Mouse (Mus musculus) ES-E14 (cell line): Measurements from ENCODE around the gene Anpep.

Experiments used
- CHD2 ChIP-seq: IDR thresholded peaks from 2 replicates; pipeline ENCODE4 v1.6.1; 2014; ENCODE audit warnings: mild to moderate bottlenecking, low read depth, low read length, inconsistent platforms
- HCFC1 ChIP-seq: IDR thresholded peaks from 2 replicates; pipeline ENCODE4 v1.6.1; 2012; ENCODE audit warnings: low read length, inconsistent platforms, borderline replicate concordance; ENCODE audit not compliant: insufficient read depth
- MAFK ChIP-seq: IDR thresholded peaks from 2 replicates; pipeline ENCODE4 v1.6.1; 2014; ENCODE audit warnings: mild to moderate bottlenecking, low read depth, low read length, inconsistent platforms; ENCODE audit not compliant: insufficient read depth
- ZC3H11A ChIP-seq: IDR thresholded peaks from 2 replicates; pipeline ENCODE4 v1.6.1; 2012; ENCODE audit warnings: low read depth, mild to moderate bottlenecking, inconsistent platforms, low read length, borderline replicate concordance
- ZNF384 ChIP-seq: IDR thresholded peaks from 2 replicates; pipeline ENCODE4 v1.6.1; 2012; ENCODE audit warnings: low read depth, low read length, inconsistent platforms

- TF ChIP-seq CHD2 (no peak), HCFC1 (no peak), ZNF384 (no peak), MAFK (no peak), ZC3H11A (no peak)
These were observed 11.0 kb upstream of the Anpep start for GRCm38 (mm10) chr7:79871797-79872345.
